Mouse (Mus musculus) kidney, postnatal 0 days (tissue): ENCODE measurements around the gene 6430548M08Rik. TPM values are rescaled to one million over a fixed set of nuclear protein-coding genes. Genes with fewer than 3 reads are reported as not detected.

Experiments used
- ATAC-seq: fragments of 200-750 bp; cut with Nextera tagmentation; replicated peaks from 2 replicates; pipeline ENCODE4 v1.8.0; 2017; ENCODE audit warnings: low read depth, moderate number of reproducible peaks, moderate TSS enrichment, moderate library complexity; ENCODE audit not compliant: low FRiP score
- DNase-seq: peaks from one replicate; pipeline ENCODE4 v3.0.0-alpha.2; 2016; ENCODE audit warnings: low spot score
- H3K27ac ChIP-seq: fragments of 300-500 bp; sonication (generic); 2 replicates; pipeline ENCODE4 v1.5.1; 2014; ENCODE audit warnings: mild to moderate bottlenecking
- H3K27me3 ChIP-seq: fragments of 300-500 bp; sonication (generic); 2 replicates; pipeline ENCODE4 v1.6.1; 2014; ENCODE audit warnings: low read length, mixed read lengths; ENCODE audit not compliant: insufficient read depth
- H3K36me3 ChIP-seq: fragments of 300-500 bp; sonication (generic); 2 replicates; pipeline ENCODE4 v1.6.1; 2014; ENCODE audit warnings: low read length, mixed read lengths; ENCODE audit not compliant: insufficient read depth
- H3K4me1 ChIP-seq: fragments of 300-500 bp; sonication (generic); replicated peaks from 2 replicates; pipeline ENCODE4 v1.6.1; 2014; ENCODE audit warnings: antibody characterized with exemption, low read length, mixed read lengths; ENCODE audit not compliant: insufficient read depth
- H3K4me2 ChIP-seq: fragments of 300-500 bp; sonication (generic); 2 replicates; pipeline ENCODE4 v1.6.1; 2014; ENCODE audit warnings: mild to moderate bottlenecking, low read length, moderate library complexity, mixed read lengths
- H3K4me3 ChIP-seq: fragments of 300-500 bp; sonication (generic); replicated peaks from 2 replicates; pipeline ENCODE4 v1.5.1; 2014; ENCODE audit warnings: low read depth, low read length
- H3K9ac ChIP-seq: fragments of 300-500 bp; sonication (generic); 2 replicates; pipeline ENCODE4 v1.6.1; 2014; ENCODE audit warnings: low read depth, low read length
- H3K9me3 ChIP-seq: fragments of 300-500 bp; sonication (generic); replicated peaks from 2 replicates; pipeline ENCODE4 v1.6.1; 2016; ENCODE audit warnings: low read length, inconsistent platforms, mixed read lengths
- CTCF ChIP-seq: IDR thresholded peaks from 2 replicates; pipeline ENCODE4 v1.5.1; 2016; ENCODE audit warnings: antibody characterized with exemption, low read depth, mild to moderate bottlenecking, moderate library complexity
- WGBS: fragments of 180-500 bp; shearing (Covaris S2); extraction: QIAGEN DNeasy Blood & Tissue Kit; methylation state at CpG from one replicate; pipeline ENCODE4 v1.1.7; 2014; 5-methylcytosine and 5-hydroxymethylcytosine counted together
- polyA plus RNA-seq: library from polyadenylated mRNA; unstranded; fragments of >200 nt; fragmentation: Nextera tagmentation; extraction: Ambion mirVana; gene quantifications from 2 replicates; pipeline ENCODE4 v1.2.1, GENCODE M21; 2015

6430548M08Rik gene
- polyA plus RNA-seq, 1 experiment from 2014 or later, result 6.9 TPM

GRCm38 (mm10) chr8:120160366-120160765, 46.4 kb downstream of the 6430548M08Rik start:
- DNase-seq, result no peak
- no peak for TF ChIP-seq CTCF

DNA sequence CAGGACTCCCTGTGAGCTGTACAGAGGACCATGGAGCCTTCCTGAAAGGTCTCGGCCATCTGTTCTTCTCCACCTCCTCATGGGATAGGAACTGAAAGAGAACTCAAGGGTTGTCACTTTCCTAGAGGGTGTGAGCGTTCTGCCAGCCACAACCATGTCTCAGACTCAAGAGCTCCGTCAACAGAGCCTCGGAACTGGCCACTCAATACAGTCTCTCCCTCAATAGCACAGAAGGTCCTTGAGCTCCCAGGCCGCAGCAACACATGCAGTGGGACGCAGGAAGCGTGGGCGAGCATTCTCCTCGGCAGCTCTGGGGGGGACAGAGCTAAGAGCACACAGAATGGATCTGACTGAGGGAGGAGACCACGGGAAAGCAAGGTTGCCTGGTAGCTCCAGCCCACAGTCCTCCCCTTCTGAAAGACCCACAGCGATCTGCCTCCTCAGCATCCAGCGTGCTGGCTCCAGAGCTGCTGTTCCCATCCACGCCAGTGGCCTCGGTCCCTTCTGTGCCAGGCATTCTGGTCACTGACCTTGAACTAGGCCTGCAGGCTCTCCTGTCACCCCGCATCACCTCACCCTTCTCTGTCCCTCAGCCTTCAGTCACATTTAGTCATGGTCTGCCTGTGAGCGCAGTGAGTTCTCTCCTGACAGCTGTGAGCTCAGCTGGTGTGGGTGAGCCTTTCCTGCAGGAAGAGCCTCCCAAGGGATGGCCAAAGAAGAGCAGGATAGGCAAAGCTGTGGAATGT, 47.9 kb downstream of the 6430548M08Rik start:
- Histone ChIP-seq H3K9me3 (no peaks in the 10 kb centered on the region), H3K27me3 (no peaks in the 10 kb centered on the region), H3K36me3 (no peaks in the 10 kb centered on the region), H3K27ac (no peak overlapping the region), H3K4me1 (no peaks in the 10 kb centered on the region), H3K4me2 (no peak overlapping the region), H3K4me3 (no peak overlapping the region), H3K9ac (no peak overlapping the region)
- ATAC-seq (no peak), DNase-seq (no peak)
- WGBS, result 74% methylated on average over 16 of the region's 16 CpGs
- TF ChIP-seq CTCF, result no peak

More at GRCm38 (mm10) chr8:120160366-120160765, 46.4 kb downstream of the 6430548M08Rik start:
- H3K4me3 ChIP-seq, result no peak overlapping the region
- H3K9me3 ChIP-seq, result no peaks in the 10 kb centered on the region
- no peak overlapping the region for H3K27ac ChIP-seq
- WGBS, result 78% methylated on average over 8 of the region's 8 CpGs
- H3K4me1 ChIP-seq, result 0 out of 2 replicates have a peak, but pooled peaks cover 4% of the 10 kb centered on the region
- H3K4me2 ChIP-seq, result no peak overlapping the region
- H3K36me3 ChIP-seq, result no peaks in the 10 kb centered on the region
- no peak for ATAC-seq
- no peaks in the 10 kb centered on the region for H3K27me3 ChIP-seq
- no peak overlapping the region for H3K9ac ChIP-seq

DNA sequence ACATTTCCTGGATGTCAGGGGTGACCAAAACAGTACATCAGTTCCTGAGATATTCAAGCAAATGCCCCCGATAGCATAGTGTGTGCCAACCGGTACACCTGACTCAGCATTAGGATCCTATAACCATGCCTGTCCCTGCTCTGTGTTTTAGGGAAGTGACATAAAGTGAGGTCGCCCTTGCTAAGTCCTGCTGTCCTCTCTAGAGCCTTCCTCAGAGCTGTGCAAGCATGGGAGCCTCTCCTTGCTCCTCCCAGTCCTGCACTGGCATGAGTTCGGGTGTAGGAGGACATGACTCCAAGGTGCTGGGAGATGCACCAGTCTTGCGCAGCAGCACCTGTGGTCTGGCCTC, 48.4 kb downstream of the 6430548M08Rik start:
- WGBS, result 84% methylated on average over 5 of the region's 5 CpGs
- Histone ChIP-seq H3K4me1 (no peaks in the 10 kb centered on the region), H3K9ac (no peak overlapping the region), H3K9me3 (no peaks in the 10 kb centered on the region), H3K36me3 (no peaks in the 10 kb centered on the region), H3K27ac (no peak overlapping the region), H3K4me2 (no peak overlapping the region), H3K27me3 (no peaks in the 10 kb centered on the region), H3K4me3 (no peak overlapping the region)
- ATAC-seq (no peak), DNase-seq (no peak)
- TF ChIP-seq CTCF, result no peak

DNA sequence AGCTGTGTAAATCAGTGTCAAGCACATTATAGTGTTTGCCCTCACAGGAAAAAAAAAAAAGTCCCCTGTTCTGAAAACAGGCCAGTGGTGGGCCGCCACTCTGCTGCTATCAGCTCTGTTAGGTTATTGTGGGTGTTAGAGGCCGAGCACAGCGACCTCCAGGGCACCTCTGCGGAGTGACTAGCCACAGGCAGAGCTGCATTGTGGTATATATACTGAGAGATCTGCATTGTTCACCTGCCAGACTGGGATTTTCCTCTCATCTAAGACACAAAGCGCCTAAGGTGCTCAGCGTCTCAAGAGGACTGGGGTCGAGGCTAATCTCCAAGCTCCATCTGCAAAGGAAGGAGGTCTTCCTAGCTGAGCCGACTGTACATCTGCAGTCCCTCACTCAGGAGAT, 49.4 kb downstream of the 6430548M08Rik start:
- no peak for DNase-seq

DNA sequence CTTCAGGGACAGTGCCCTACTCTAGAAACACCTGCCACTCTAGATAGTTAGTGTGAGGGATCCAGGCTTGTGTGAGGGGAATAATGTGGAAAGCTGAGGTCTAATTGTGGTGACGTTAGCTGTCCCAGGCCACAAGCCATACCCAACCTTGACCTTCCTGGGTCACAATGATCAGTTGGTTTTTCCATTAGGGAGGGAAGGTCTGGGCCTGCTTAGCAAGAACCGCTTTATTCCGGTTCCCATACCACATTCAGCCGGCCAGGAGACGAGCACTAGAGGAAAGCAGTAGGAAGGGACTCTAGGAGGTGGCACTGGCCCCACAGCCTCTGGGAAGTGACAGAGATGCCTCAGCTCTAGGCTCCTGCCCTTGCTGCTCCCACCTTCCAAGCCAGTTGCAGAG, 50.1 kb downstream of the 6430548M08Rik start:
- H3K4me1 ChIP-seq, result peaks cover 3% of the 10 kb centered on the region; the same call in 1 of the 2 replicates
- H3K9me3 ChIP-seq, result no peaks in the 10 kb centered on the region
- no peak overlapping the region for H3K27ac ChIP-seq
- no peaks in the 10 kb centered on the region for H3K36me3 ChIP-seq
- DNase-seq, result no peak
- H3K4me2 ChIP-seq, result no peak overlapping the region
- no peak overlapping the region for H3K4me3 ChIP-seq
- ATAC-seq, result 0 out of 2 replicates have a peak, but pooled peaks have one; percentile 17
- 76% methylated on average over 5 of the region's 5 CpGs for WGBS
- TF ChIP-seq CTCF, result no peak
- H3K9ac ChIP-seq, result no peak overlapping the region
- H3K27me3 ChIP-seq, result 0 out of 2 replicates have a peak, but pooled peaks cover 3% of the 10 kb centered on the region

More for the DNA sequence above, 49.4 kb downstream of the 6430548M08Rik start:
- no peaks in the 10 kb centered on the region for H3K36me3 ChIP-seq
- H3K27ac ChIP-seq, result no peak overlapping the region
- H3K4me1 ChIP-seq, result no peaks in the 10 kb centered on the region
- no peak overlapping the region for H3K4me3 ChIP-seq
- H3K4me2 ChIP-seq, result no peak overlapping the region
- no peaks in the 10 kb centered on the region for H3K9me3 ChIP-seq
- no peak for TF ChIP-seq CTCF
- no peak for ATAC-seq
- WGBS, result 76% methylated on average over 8 of the region's 8 CpGs
- H3K9ac ChIP-seq, result no peak overlapping the region
- 0 out of 2 replicates have a peak, but pooled peaks cover 3% of the 10 kb centered on the region for H3K27me3 ChIP-seq

- no peak overlapping the region for H3K4me3 ChIP-seq
- no peak for TF ChIP-seq CTCF
- 51% methylated on average over 8 of the region's 8 CpGs for WGBS
- H3K4me1 ChIP-seq, result peaks cover 5% of the 10 kb centered on the region; the same call in 1 of the 2 replicates
- ATAC-seq (no peak), DNase-seq (no peak)
- H3K9ac ChIP-seq, result no peak overlapping the region
- H3K27ac ChIP-seq, result no peak overlapping the region
- 0 out of 2 replicates have a peak, but pooled peaks cover 3% of the 10 kb centered on the region for H3K27me3 ChIP-seq
- no peaks in the 10 kb centered on the region for H3K36me3 ChIP-seq
- no peaks in the 10 kb centered on the region for H3K9me3 ChIP-seq
- no peak overlapping the region for H3K4me2 ChIP-seq
Measured at GRCm38 (mm10) chr8:120167136-120167535, 53.2 kb downstream of the 6430548M08Rik start.
